Mouse (Mus musculus) urinary bladder, adult 18-20 months (tissue): Measurements from ENCODE around the gene Lrmda.

Source experiments
- DNase-seq, 2 experiments: peaks; one replicate each; pipeline ENCODE4 v3.0.0; 2022; ENCODE audit warnings: low spot score in 2 of 2, mixed read lengths in 2 of 2

Gene Lrmda

GRCm38 (mm10) chr14:22719968-22720367 is 700.5 kb downstream of the Lrmda start:
- DNase-seq = no peak

- no peak for DNase-seq
Observed at GRCm38 (mm10) chr14:22721845-22722244, 702.3 kb downstream of the Lrmda start.

DNA sequence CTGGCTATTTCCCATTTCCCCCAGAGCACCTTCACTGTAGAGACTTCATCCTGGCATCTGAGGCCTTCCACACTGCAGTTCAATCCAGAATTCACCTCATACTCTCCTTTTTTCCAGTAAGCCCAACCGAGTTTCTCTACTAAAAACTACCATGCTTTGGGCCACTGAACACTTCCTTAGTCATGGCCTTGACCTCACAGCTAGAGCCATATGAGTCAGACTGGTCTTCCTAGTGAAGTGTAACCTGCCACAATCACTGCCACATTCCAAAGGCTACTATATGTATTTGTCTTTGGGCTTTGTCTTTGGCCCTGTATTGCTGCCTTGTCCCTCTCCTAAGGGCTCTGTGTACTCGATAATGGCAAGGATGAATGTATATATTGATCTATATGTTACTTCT is 708.0 kb downstream of the Lrmda start:
- no peak for DNase-seq

DNA sequence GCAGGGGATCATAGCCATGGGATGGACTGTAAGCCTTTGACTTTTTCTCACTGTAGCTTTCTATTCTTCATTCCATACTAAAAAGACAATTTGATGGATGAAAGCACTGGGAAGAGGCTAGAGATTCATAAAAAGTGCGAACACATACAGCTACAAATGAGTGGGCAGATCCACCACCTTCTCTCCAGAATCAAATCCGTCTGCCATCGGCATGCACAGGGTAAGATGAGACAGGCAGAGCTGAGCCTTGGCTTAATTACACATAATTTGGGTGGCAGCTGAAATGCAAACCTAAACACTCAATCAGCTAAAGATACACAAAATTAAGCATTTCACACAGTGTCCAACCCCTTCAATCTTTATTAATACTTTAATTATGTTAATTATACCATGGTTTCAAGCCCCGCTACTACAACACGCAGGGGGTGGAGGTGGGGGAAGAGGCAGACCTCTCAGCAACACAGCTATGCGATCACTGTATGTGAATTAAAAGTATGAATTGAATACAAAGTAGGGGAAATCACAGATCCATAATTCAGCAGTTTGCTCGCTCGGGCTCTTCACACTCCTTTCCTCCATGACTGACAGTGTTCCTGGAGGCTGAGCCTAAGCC is 709.2 kb downstream of the Lrmda start:
- DNase-seq = no peak

GRCm38 (mm10) chr14:22738603-22739002 is 719.1 kb downstream of the Lrmda start:
- DNase-seq = no peak

GRCm38 (mm10) chr14:22742527-22742926 is 723.0 kb downstream of the Lrmda start:
- DNase-seq = no peak

GRCm38 (mm10) chr14:22743264-22743663 is 723.8 kb downstream of the Lrmda start:
- DNase-seq = no peak

- DNase-seq = no peak
Observed at GRCm38 (mm10) chr14:22744701-22745100, 725.2 kb downstream of the Lrmda start.

DNA sequence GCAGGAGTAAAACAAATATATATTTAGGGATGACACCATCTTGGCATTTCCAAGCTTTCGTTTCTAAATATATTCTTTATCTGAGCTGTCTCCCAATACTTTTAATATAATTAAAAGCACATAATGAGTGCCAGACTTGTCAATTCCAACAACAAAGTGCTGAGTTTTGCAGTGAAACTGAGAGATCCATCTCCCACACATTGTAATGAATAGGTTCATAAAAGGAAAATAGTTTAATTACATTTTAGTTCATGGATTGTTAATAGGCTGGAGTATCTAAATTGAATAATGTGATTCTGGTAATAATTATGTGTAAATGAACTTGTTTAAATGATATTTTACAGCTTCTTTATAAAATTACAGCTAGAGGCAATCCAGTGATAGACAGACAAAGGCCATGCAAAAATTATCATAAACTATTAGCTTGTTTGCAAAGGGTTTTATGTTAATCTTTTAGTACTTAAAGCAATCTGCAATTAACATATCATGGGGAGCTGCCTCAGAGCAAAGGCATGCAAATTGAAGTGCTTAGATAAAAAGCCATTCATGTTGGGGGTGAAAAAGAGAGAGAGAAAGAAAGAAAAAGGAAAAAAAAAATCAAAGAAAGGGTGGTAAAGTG is 725.9 kb downstream of the Lrmda start:
- no peak for DNase-seq

DNA sequence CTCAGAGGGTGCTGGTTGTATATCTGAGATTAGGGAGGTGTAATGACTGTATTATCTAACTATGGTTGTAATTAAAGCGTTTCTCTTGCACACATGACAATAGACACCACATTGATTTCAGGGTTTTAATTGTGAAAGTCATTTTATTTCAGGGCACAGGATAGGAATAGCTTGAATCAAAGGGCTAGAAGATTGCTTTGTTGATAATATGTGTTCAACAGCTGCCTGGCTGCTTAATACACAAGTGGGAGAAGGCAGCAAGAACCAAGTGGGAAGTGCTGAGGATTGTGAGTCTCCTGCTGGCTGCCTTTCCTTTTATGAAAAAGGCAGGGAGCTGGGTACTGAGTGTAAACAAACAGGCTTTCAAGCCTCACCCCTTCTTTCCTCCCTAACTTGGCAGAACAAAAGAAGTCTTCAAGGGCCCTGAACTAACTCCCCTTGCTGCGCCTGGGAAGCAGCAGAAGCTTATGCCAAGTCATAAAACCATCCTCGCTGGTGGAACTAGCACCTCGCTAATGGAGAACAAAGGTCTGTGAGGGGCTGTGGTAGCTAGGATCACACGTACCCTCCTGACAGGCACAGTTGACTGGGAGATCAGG is 726.5 kb downstream of the Lrmda start:
- DNase-seq = peak in 1 of 2 experiments; percentile 19

DNA sequence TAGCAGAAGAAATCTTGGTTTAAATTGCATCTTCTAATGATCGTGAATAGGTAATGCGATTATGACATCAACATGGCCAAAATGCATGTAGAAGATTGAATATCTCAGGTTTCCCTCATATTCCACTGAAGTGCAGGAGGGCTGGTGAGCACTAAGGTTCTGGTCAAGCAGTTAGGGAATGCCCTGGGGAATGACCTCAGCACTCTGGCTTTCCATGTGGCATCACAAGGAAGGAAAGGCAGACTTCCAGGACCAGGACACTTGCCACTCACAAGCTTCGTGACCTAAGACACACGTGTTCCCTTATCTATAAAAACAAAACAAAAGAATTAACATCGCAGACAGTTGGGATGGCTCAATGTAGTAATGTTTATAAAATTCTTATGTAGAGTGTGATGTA is 728.3 kb downstream of the Lrmda start:
- no peak for DNase-seq

DNA sequence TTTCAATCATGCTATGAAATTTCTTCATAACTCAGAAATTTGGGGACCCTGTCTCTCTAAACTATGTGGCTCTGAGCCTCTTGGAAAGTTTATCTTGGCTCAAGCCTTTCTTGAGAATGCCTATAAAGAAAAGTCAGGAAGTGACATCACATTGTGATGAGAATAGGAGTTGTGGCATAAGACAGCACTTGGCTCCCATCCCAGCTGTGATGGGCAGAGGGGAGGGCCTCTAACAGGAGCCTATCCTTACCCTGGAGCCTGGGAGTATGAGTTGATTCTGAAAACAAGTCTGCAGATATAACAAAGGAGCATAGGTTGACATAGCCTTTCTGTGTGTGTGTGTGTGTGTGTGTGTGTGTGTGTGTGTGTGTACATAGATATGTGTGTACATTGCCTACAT is 730.9 kb downstream of the Lrmda start:
- no peak for DNase-seq

DNA sequence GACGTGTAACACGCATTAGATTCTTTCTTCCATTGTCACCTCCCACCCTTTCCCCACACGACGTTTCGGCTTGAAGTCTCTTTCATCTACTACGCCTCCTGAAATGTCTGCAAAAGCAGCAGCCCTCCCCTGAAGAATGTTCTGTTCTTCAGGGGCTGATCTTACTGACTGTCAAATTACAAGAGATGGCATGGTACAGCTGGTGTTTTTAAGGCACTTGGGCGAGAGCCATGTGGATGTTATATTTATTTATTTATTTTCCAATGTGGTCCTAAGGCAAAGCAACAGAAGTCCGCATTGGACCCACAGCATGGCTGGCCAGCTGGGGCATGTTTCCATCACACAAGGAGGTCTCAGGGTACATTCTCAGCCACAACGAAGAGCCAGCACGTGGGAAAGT is 731.8 kb downstream of the Lrmda start:
- DNase-seq = no peak

GRCm38 (mm10) chr14:22754633-22755032 is 735.1 kb downstream of the Lrmda start:
- DNase-seq = no peak

GRCm38 (mm10) chr14:22757493-22757892 is 738.0 kb downstream of the Lrmda start:
- DNase-seq = no peak

GRCm38 (mm10) chr14:22759216-22759615 is 739.7 kb downstream of the Lrmda start:
- no peak for DNase-seq

DNA sequence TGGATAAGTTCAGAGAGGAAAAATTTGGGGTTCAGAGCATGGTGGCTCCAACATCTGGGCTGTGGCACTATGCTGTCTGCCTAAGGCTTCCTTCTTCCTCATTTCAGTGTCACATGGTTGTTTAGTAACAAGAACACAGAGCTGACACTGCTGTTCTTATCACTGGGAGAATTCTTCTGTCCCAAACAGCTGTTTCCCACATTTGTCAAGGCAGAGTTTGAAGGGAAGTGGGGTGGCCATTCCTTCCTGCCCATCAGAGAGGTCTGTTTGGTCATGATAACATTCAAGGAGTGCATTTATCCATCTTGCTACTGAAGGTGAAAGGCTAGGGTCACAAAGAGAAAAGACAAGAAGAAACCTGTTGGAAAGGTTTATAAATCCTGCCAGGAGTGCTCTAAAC is 740.2 kb downstream of the Lrmda start:
- DNase-seq = no peak

GRCm38 (mm10) chr14:22760241-22761039 is 740.9 kb downstream of the Lrmda start:
- peak in 1 of 2 experiments; percentile 74 for DNase-seq

GRCm38 (mm10) chr14:22781709-22782108 is 762.2 kb downstream of the Lrmda start:
- no peak for DNase-seq

- DNase-seq = no peak
Observed at GRCm38 (mm10) chr14:22782365-22782764, 762.9 kb downstream of the Lrmda start.

GRCm38 (mm10) chr14:22783211-22784161 is 764.0 kb downstream of the Lrmda start:
- peak in 1 of 2 experiments; percentile 17 for DNase-seq
